Mouse (Mus musculus) bone marrow, adult 2 months (tissue): Measurements from ENCODE around the gene Brd9. TPM values are rescaled to one million over a fixed set of nuclear protein-coding genes. Genes with fewer than 3 reads are reported as not detected.
"Not testable (repeated sequence)": the region's sequence is repeated elsewhere in the genome, so short reads cannot be mapped to it uniquely, and the experiment has no call there.

ENCODE experiments used
- H3K27ac ChIP-seq: fragments of 200-500 bp; 2 replicates; pipeline ENCODE4 v1.5.1; 2012; ENCODE audit warnings: low read depth, mild to moderate bottlenecking, control low read depth, inconsistent platforms, low read length; ENCODE audit not compliant: control insufficient read depth, poor library complexity, insufficient read depth
- H3K4me1 ChIP-seq: fragments of 200-500 bp; 2 replicates; pipeline ENCODE4 v1.6.1; 2011; ENCODE audit warnings: low read length; ENCODE audit not compliant: control insufficient read depth, insufficient read depth
- H3K4me3 ChIP-seq: fragments of 200-500 bp; replicated peaks from 2 replicates; pipeline ENCODE3; 2011; ENCODE audit warnings: mild to moderate bottlenecking, low read depth, low read length, control low read depth; ENCODE audit not compliant: control insufficient read depth
- CTCF ChIP-seq: fragments of 200-500 bp; IDR thresholded peaks from 2 replicates; pipeline ENCODE4 v1.5.1; 2011; ENCODE audit warnings: low read length, control low read depth; ENCODE audit not compliant: control insufficient read depth, insufficient read depth
- POLR2A ChIP-seq: fragments of 200-500 bp; IDR thresholded peaks from 2 replicates; pipeline ENCODE4 v1.6.1; 2011; ENCODE audit warnings: low read depth, mild to moderate bottlenecking, control low read depth, low read length, borderline replicate concordance; ENCODE audit not compliant: control insufficient read depth
- WGBS: fragments of 180-500 bp; shearing (Covaris S2); methylation state at CpG from one replicate; pipeline ENCODE4 v1.1.7; 2018; 5-methylcytosine and 5-hydroxymethylcytosine counted together
- polyA plus RNA-seq: library from polyadenylated mRNA; stranded (reverse); fragments of >200 nt; gene quantifications from 2 replicates; pipeline ENCODE4 v1.2.4, GENCODE M21; 2011; ENCODE audit warnings: low replicate concordance; ENCODE audit not compliant: missing spikeins, insufficient read depth, insufficient read length

The Brd9 gene
- polyA plus RNA-seq, 1 experiment = 70.8 TPM

DNA sequence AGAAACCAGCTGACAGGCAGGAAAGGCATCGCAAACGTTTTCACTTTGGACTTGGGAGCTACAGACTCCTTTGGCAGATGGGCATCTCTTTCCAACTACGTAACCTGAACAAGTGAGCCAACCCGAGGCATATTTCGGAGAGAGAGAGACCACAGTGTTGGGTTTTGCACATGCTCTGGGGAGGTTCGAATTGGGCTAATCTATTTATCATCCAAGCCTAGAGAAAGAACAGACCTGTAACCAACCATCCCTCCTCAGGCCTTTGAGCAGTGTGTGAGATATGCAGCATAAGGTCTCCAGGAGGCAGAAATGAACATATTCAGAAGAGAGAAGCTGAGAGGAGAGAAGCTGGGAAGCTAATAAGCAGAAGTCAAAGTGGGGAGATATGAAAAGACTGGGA, 63.4 kb downstream of the Brd9 start:
- TF ChIP-seq POLR2A (no peak), CTCF (no peak)
- no peak overlapping the region for H3K4me3 ChIP-seq
- WGBS = 76% methylated on average over 6 of the region's 6 CpGs
- H3K4me1 ChIP-seq = peaks cover 2% of the 10 kb centered on the region
- H3K27ac ChIP-seq = no peak overlapping the region

- Histone ChIP-seq H3K4me1 (no peaks in the 10 kb centered on the region; the same call in none of the 2 replicates), H3K4me3 (no peak overlapping the region), H3K27ac (no peak overlapping the region)
- no peak for TF ChIP-seq CTCF
- TF ChIP-seq POLR2A = no peak
- WGBS = 64% methylated on average over 4 of the region's 4 CpGs
Measured at GRCm38 (mm10) chr13:74001492-74001891, 63.9 kb downstream of the Brd9 start.

GRCm38 (mm10) chr13:74006881-74007280, 69.3 kb downstream of the Brd9 start:
- H3K4me1 ChIP-seq, H3K4me3 ChIP-seq, H3K27ac ChIP-seq: not testable (repeated sequence)
- WGBS = 90% methylated on average over 4 of the region's 4 CpGs

DNA sequence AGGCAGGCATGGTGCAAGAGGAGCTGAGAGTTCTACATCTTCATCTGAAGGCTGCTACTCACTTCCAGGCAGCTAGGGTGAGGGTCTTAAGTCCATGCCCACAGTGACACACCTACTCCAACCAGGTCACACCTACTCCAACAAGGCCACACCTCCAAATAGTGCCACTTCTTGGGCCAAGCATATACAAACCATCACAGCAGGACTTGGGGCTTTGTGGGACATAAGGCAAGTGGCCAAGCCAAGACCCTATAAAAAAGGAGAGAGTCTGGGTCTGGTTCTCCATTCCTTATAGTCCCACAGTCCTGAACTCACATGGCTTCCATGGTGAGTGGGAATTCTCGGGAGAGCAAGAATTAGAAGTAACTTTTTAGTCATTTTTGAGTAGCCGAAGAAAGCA, 70.6 kb downstream of the Brd9 start:
- not testable (repeated sequence) for H3K4me3 ChIP-seq, H3K4me1 ChIP-seq, H3K27ac ChIP-seq
- WGBS = 73% methylated on average over 2 of the region's 2 CpGs

DNA sequence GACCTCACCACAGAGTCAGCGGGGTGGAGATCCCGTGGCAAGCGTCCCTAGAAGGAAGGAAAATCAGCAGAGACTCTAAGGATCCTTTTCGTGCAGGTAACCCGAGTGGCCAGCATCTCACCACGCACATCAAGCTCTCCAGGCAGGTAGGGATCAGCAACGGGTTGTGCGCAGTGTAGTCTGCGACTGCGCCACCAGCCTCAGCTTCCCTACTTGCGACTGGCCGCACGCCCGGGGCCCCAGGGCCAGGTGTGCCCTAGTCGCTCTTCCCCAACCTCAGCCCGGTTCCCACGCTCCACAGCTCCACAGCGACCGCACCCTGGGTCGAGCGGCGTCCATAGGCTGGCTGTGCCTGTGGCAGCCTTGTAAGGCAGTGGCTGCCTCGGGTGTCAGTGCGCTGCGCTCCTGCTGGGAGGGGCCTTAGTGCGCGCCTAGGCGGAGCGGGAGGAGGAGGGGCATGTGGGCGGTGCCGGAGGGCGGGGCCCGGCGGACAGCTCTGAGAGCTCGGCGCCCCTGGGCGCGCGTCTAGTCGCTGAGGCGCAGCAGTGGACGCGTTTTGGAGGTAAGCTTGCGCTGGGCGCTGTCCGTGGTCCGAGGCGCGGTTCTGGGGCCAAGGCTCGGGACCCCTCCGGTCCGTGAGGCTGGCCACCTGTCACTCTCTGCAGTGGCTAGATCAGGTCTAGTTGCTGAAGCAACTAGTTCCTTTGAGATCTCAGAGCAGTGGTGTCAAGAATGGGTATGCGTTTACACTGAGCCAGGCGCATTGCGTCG, 71.5 kb downstream of the Brd9 start, which contains the start of gene Tppp:
Tppp (plus strand) TSS at position 460 of the 771 bp plus-strand sequence.
- Histone ChIP-seq H3K27ac (no peak within 1 kb of the TSS; the same call in 1 of the 2 replicates), H3K4me3 (peak within 1 kb of the TSS; percentile 72), H3K4me1 (no peaks in the 10 kb centered on the region)
- WGBS = under 1% methylated on average over 56 of the region's 56 CpGs
- no peak for TF ChIP-seq CTCF
- peak; percentile 49; the same call in 1 of the 2 replicates for TF ChIP-seq POLR2A

DNA sequence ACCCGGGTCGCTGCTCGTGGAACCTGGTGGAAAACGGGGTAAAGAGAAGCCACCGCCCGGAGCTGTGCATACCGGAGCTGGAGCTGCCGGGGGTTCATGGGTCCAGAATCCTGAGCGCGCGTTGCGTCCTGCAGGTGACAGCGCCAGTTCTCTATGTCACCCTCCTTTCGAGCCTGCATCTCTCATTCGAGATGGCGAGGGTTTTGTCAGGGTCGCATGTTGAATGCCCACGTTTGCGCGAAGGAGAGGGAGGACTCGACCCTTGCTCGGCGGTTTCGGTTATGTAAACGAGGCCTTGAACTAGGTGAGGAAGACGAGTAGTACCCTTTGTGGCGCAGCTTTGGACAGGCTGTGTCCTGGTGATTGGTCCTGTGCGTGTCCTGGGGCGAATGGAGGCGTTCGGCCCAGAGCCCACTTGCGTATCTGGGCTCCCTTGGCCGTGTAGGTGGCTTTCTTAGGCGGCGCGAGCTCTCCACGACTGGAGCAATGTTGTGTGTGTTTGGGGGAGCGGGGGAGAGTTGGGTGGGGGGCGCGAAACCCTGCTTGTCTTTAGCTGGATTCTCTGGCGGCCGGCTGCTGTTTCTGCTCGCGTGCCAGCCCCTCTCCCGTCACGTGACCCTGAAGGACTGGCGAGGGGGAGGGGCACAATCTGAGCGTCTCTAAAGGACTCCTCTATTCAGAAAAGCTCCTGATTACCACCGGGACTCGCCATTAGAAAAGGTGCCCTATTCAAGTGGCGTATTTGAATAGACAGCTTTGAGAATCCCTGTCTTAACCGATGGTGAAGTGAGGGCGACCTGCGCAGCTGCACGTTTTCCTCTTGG, 72.4 kb downstream of the Brd9 start:
- TF ChIP-seq POLR2A (no peak), CTCF (no peak)
- H3K27ac ChIP-seq = no peak overlapping the region
- WGBS = 1% methylated on average over 55 of the region's 55 CpGs

More for the DNA sequence above, 72.4 kb downstream of the Brd9 start:
- no peaks in the 10 kb centered on the region for H3K4me1 ChIP-seq
- H3K4me3 ChIP-seq = peak overlapping the region; percentile 72

Other genes with a start within 250 kb of the Brd9 start
- gene Slc6a19, start 232.9 kb upstream of the Brd9 start, polyA plus RNA-seq = not detected in 2 replicates
- gene Slc12a7, start 204.7 kb upstream of the Brd9 start, polyA plus RNA-seq = 7.3 and 15.4 TPM in 2 replicates
- gene Nkd2, start 90.2 kb upstream of the Brd9 start, polyA plus RNA-seq = 0.62 and 1.1 TPM in 2 replicates
- 12.0 and 14.5 TPM in 2 replicates for gene Trip13, start within 50 bp of the Brd9 start, polyA plus RNA-seq
- not detected in 2 replicates for gene Zdhhc11, start 26.0 kb downstream of the Brd9 start, polyA plus RNA-seq
- 0.38 and 6.8 TPM in 2 replicates for gene Tppp, start 71.6 kb downstream of the Brd9 start, polyA plus RNA-seq
- gene Cep72, start 124.5 kb downstream of the Brd9 start, polyA plus RNA-seq = 3.8 and 5.9 TPM in 2 replicates
- not detected in 2 replicates for gene Slc9a3, start 183.6 kb downstream of the Brd9 start, polyA plus RNA-seq